Mouse (Mus musculus): ENCODE measurements around the gene Ascc2. TPM values are rescaled to one million over a fixed set of nuclear protein-coding genes. Genes with fewer than 3 reads are reported as not detected.

Ascc2 gene
- polyA plus RNA-seq, 1 experiment from 2014 or later = 26.7 TPM

DNA sequence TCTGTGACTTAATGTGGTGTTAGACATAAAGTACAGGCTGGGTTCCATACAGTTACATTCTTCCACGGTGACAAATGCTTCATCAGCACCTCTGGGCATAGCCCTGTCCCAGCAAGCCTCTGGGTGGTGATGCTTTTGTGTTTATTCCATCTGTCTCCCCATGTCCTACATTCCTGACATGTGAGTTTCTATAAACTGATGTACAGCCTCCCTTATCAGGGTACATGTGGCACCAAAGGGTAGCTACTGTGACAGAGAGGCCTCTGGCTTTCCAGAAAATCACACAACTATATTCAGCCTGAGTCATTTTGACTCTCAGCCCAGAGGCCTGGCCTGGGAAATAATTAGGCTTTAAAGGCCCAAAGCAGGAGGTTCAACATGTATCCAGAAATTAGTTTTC, 31.0 kb upstream of the Ascc2 start:
- H3K27me3 ChIP-seq (replicated peaks) = peaks cover 13% of the 10 kb centered on the region
- no peak overlapping the region for H3K27ac ChIP-seq
- no peak overlapping the region for H3K4me2 ChIP-seq
- H3K36me3 ChIP-seq = no peaks in the 10 kb centered on the region
- H3K4me1 ChIP-seq = peaks cover 17% of the 10 kb centered on the region
- H3K4me3 ChIP-seq = no peak overlapping the region
- WGBS (ENCODE audit: insufficient replicate concordance) = 75% methylated on average over 1 of the region's 1 CpGs
- no peak for ATAC-seq
- H3K9ac ChIP-seq = no peak overlapping the region
- H3K9me3 ChIP-seq (replicated peaks) = no peaks in the 10 kb centered on the region

DNA sequence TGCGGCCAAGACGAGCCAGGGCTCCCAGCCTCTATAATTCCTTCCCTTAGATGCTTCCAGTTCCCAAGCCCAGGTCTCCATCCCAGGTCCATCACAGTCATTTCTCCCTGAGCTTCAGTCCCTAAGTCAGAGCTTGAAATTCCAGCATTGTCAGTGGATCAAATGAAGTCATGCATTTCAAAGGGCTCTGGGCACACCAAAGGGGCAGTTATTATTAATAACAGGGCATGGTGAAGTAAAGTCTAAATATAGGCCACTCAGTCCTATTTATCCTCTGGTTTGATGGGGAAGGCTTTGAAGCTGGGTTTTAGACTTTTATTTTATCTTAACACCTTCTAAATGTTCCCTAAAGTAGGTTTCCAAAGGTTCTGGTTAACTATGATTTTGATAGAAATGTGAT, 25.6 kb upstream of the Ascc2 start:
- H3K36me3 ChIP-seq = no peaks in the 10 kb centered on the region
- H3K9me3 ChIP-seq (replicated peaks) = no peaks in the 10 kb centered on the region
- no peaks in the 10 kb centered on the region for H3K4me1 ChIP-seq
- 71% methylated on average over 2 of the region's 2 CpGs for WGBS (ENCODE audit: insufficient replicate concordance)
- H3K4me3 ChIP-seq = no peak overlapping the region
- no peak overlapping the region for H3K27ac ChIP-seq
- H3K4me2 ChIP-seq = no peak overlapping the region
- no peak overlapping the region for H3K9ac ChIP-seq
- peaks cover 19% of the 10 kb centered on the region for H3K27me3 ChIP-seq (replicated peaks)
- no peak for ATAC-seq

DNA sequence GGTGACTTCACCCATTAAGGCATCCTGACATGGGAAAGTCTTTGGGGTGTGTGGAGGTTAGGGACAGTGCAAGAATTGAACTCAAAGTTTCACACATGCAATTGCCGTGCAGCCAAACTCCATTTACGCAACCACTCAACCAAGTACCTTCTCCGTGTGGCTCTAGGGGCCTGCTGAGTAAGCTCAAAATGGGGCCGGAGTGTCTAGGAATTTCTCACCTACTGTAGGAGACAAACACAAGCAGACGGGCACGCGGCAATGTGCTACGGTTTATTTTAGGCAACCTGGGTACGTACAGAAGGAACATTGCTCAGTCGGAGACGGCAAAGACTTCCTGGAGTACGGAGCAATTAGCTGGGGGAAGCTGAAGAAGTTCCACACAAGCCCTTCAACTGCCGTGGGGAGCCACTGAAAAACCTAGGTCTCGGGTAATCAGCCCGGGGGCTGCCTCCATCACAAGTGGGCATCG, 17.5 kb upstream of the Ascc2 start, which contains the start of gene Gm11032:
Gene Gm11032 (plus strand): TSS at position 51 of the 469 bp plus-strand sequence.
- H3K4me1 ChIP-seq = 0 out of 2 replicates have a peak, but pooled peaks cover 4% of the 10 kb centered on the region
- WGBS (ENCODE audit: insufficient replicate concordance) = 69% methylated on average over 16 of the region's 16 CpGs
- H3K27ac ChIP-seq = no peak within 1 kb of the TSS
- H3K36me3 ChIP-seq = no peaks in the 10 kb centered on the region
- H3K9ac ChIP-seq = no peak within 1 kb of the TSS
- no peak for ATAC-seq
- H3K4me2 ChIP-seq = no peak within 1 kb of the TSS
- no peaks in the 10 kb centered on the region for H3K9me3 ChIP-seq (replicated peaks)
- peaks cover 17% of the 10 kb centered on the region; the same call in 1 of the 2 replicates for H3K27me3 ChIP-seq (replicated peaks)
- H3K4me3 ChIP-seq = no peak within 1 kb of the TSS

DNA sequence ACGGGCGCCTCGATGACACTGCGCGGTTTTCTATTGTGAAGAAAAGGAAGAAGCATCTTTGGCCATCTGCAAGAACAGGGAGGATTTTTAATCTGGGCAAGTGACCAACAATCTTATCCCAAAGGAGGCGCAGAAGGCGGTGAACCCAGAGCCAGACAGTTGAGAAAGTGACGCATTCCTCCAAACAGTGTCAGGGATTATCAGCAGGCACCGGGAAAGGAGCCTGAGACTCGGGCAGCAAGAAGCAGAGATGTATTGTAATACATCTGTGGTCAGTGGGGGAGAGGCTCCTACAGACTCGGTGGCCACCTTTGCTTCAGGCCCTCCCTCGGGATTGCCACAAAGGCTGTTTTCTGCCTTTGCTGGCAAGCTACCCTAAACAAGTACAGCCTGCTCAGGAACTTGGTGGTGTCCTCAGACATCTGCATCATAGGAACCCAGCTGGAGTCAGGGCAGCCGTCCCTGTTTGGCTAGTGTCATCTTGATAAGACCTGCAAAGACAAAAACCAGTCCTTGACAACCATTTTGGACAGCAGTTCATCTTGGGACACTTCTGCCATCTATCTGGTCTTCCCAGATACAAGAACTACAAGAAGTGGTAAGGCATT, 16.9 kb upstream of the Ascc2 start:
- 0 out of 2 replicates have a peak, but pooled peaks cover 4% of the 10 kb centered on the region for H3K4me1 ChIP-seq
- no peaks in the 10 kb centered on the region for H3K36me3 ChIP-seq
- 53% methylated on average over 13 of the region's 13 CpGs for WGBS (ENCODE audit: insufficient replicate concordance)
- H3K4me2 ChIP-seq = no peak overlapping the region
- ATAC-seq = no peak
- no peak overlapping the region for H3K4me3 ChIP-seq
- H3K9ac ChIP-seq = no peak overlapping the region
- no peaks in the 10 kb centered on the region for H3K9me3 ChIP-seq (replicated peaks)
- no peak overlapping the region for H3K27ac ChIP-seq
- peaks cover 17% of the 10 kb centered on the region; the same call in 1 of the 2 replicates for H3K27me3 ChIP-seq (replicated peaks)

DNA sequence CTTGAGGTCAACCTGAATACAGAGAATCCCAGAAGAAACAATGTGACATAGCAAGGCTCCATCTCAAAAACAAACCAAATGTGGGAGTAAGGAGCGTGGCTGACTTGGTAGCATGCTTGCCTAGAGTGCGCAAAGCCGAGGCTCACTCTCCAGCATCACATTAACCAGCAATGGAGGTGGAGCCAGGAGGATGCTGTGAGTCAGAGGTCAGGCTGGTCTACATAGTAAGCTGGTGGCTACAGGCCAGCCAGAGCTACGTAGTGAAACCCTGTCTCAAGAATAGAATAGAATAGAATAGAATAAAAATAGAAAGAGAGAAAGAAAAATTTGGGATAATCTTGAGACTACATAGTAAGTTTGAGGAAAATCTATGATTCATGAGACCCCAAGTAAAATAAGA, 15.7 kb upstream of the Ascc2 start:
- Histone ChIP-seq H3K27ac (no peak overlapping the region), H3K9ac (no peak overlapping the region), H3K4me1 (0 out of 2 replicates have a peak, but pooled peaks cover 4% of the 10 kb centered on the region), H3K9me3 (replicated peaks) (no peaks in the 10 kb centered on the region), H3K36me3 (no peaks in the 10 kb centered on the region), H3K4me3 (no peak overlapping the region), H3K4me2 (no peak overlapping the region), H3K27me3 (replicated peaks) (peaks cover 17% of the 10 kb centered on the region; the same call in 1 of the 2 replicates)
- WGBS (ENCODE audit: insufficient replicate concordance) = 82% methylated on average over 4 of the region's 4 CpGs
- no peak for ATAC-seq

DNA sequence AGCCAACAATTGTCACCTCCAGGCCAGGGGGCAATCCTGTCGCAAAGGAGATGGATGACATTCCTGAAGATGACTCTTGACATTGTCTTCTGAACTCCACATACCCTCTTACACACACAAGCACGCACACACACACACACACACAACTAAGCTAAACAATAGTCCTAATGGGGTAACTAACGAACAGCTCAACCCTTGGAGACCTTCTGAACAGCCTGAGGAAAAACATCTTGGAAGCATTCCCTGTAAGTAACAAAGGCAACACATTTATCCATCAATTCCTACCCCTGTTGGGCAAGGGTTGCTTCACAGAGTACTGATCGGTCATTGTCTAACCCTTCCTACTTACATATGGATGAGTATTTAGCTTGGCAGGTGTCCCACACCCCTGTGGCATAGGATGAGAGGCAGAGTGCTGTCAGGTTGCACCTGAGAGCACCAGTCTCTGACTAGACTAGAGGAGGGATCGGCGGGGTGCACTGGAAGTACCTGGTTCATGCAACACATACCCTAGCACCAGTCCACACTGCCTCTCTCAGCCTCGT, 15.0 kb upstream of the Ascc2 start:
- H3K4me2 ChIP-seq = no peak overlapping the region
- H3K36me3 ChIP-seq = no peaks in the 10 kb centered on the region
- H3K27ac ChIP-seq = no peak overlapping the region
- no peak overlapping the region for H3K9ac ChIP-seq
- 0 out of 2 replicates have a peak, but pooled peaks cover 4% of the 10 kb centered on the region for H3K4me1 ChIP-seq
- WGBS (ENCODE audit: insufficient replicate concordance) = 67% methylated on average over 7 of the region's 7 CpGs
- H3K27me3 ChIP-seq (replicated peaks) = peaks cover 17% of the 10 kb centered on the region; the same call in 1 of the 2 replicates
- ATAC-seq = no peak
- no peak overlapping the region for H3K4me3 ChIP-seq
- no peaks in the 10 kb centered on the region for H3K9me3 ChIP-seq (replicated peaks)

DNA sequence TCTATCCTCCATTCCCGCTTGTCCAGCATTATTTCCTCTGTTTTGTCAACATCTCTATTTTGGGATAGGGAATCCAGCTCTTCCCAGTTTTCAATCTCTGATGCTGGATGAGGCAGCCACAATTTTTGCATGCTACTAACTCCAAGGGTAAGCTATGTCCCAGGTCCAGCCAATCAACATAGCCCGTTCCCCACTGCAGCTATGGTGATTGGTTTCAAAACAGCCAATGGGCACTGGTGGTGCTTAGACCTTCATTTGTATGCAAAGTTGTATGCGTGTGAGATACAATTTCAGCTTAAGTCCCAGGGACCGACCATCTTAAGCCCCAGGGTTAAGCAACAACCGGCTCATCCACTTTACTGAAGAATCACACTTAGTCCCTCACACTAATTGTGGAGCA, 14.6 kb upstream of the Ascc2 start:
- Histone ChIP-seq H3K27ac (no peak overlapping the region), H3K9ac (no peak overlapping the region), H3K4me2 (no peak overlapping the region), H3K4me1 (0 out of 2 replicates have a peak, but pooled peaks cover 4% of the 10 kb centered on the region), H3K27me3 (replicated peaks) (peaks cover 17% of the 10 kb centered on the region; the same call in 1 of the 2 replicates), H3K4me3 (no peak overlapping the region), H3K36me3 (no peaks in the 10 kb centered on the region), H3K9me3 (replicated peaks) (no peaks in the 10 kb centered on the region)
- ATAC-seq = no peak
- WGBS (ENCODE audit: insufficient replicate concordance) = 61% methylated on average over 5 of the region's 5 CpGs

DNA sequence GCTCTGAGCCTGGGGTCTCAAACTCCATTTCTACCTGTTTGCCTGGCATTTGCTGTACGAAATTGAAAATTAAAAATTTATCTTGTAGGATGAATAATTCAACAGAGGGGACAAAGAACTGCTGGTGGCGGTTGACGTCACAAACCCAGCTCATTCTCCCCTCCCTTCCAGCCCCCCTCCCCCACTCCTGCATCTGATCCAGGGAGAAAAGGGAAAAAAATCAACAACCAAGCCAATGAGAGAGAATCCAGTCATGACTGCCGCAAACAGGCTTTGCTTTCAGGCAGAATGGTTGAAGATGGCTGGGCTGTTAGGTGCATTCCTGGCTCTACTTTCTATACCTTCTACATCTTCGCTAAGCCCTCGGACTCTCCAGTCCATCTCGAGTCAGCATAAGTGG, 11.6 kb upstream of the Ascc2 start:
- H3K9me3 ChIP-seq (replicated peaks) = no peaks in the 10 kb centered on the region
- ATAC-seq = no peak
- 72% methylated on average over 7 of the region's 7 CpGs for WGBS (ENCODE audit: insufficient replicate concordance)

DNA sequence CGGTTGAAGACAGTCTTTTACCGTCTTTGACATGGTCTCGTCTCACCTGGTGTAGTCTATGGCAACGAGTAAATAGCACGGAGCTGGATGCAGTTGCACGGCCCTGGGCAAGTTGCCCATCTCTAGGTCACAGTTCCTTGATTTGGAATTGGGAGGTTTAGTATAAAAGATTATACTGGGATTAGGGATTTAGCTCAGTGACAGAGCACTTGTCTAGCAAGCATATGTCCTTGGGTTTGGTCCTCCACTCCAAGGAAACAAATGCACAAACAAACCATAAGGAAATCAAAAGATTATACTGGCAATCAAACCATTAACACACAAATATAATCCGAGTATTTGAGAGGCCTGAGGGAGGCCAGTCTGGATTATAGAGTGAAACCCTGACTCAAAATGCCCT, 9.9 kb upstream of the Ascc2 start:
- no peaks in the 10 kb centered on the region for H3K36me3 ChIP-seq
- H3K4me1 ChIP-seq = peaks cover 7% of the 10 kb centered on the region; the same call in 1 of the 2 replicates
- no peak overlapping the region for H3K9ac ChIP-seq
- H3K27ac ChIP-seq = no peak overlapping the region
- ATAC-seq = no peak
- 68% methylated on average over 7 of the region's 7 CpGs for WGBS (ENCODE audit: insufficient replicate concordance)
- peaks cover 18% of the 10 kb centered on the region for H3K27me3 ChIP-seq (replicated peaks)
- H3K4me2 ChIP-seq = no peak overlapping the region
- H3K9me3 ChIP-seq (replicated peaks) = no peaks in the 10 kb centered on the region
- no peak overlapping the region for H3K4me3 ChIP-seq

More for the DNA sequence above, 11.6 kb upstream of the Ascc2 start:
- Histone ChIP-seq H3K36me3 (no peaks in the 10 kb centered on the region), H3K9ac (no peak overlapping the region), H3K27ac (no peak overlapping the region), H3K4me1 (peaks cover 9% of the 10 kb centered on the region; the same call in 1 of the 2 replicates), H3K27me3 (replicated peaks) (peaks cover 13% of the 10 kb centered on the region; the same call in 1 of the 2 replicates), H3K4me3 (no peak overlapping the region), H3K4me2 (no peak overlapping the region)

DNA sequence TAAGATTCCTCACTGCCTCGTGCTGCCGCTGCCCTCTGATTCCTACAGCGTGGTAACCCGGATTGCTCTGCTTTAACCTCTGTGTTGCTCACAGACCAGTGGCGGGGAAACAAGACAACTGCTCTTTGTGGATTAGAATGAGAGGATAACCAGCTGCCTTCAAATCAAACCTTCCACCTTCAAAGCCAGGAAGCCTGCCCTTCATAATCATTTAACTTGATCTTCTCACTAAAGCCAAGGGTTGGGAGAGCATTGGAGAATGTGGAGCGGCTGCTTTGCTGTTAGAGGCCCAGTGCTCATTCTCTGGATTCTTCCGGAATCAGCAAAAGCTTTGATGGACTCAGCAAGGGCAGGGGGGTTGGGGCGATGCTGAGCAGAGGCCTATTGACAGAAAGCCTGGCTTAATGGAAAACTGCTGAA, 7.7 kb upstream of the Ascc2 start:
- Histone ChIP-seq H3K27me3 (replicated peaks) (peaks cover 19% of the 10 kb centered on the region), H3K4me2 (no peak overlapping the region), H3K27ac (peak overlapping the region; percentile 41), H3K36me3 (no peaks in the 10 kb centered on the region), H3K9ac (no peak overlapping the region), H3K9me3 (replicated peaks) (no peaks in the 10 kb centered on the region), H3K4me1 (peaks cover 15% of the 10 kb centered on the region), H3K4me3 (no peak overlapping the region)
- 33% methylated on average over 8 of the region's 8 CpGs for WGBS (ENCODE audit: insufficient replicate concordance)
- no peak for ATAC-seq

DNA sequence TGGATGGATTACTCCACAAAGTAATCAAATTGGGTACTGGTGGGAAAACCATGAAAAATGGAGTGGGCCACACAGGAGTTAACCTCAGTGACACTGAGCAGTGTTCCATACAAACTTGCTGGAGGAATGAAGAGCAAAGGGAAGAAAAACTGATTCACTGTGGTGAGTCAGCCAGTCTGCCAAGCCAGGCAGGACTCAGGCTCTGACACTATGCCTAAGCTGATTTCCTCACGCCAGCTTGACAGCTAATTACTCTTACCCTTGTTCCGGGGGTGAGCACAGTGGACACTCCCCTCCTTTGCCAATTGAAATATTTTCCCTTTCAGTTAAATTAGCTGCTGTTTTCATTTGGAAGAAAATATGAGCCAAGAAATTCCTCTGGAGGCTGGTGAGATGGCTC, 4.1 kb upstream of the Ascc2 start:
- no peak overlapping the region for H3K27ac ChIP-seq
- no peaks in the 10 kb centered on the region for H3K9me3 ChIP-seq (replicated peaks)
- H3K4me3 ChIP-seq = no peak overlapping the region
- no peak overlapping the region for H3K9ac ChIP-seq
- ATAC-seq = no peak
- peaks cover 36% of the 10 kb centered on the region for H3K4me1 ChIP-seq
- H3K36me3 ChIP-seq = no peaks in the 10 kb centered on the region
- 50% methylated on average over 2 of the region's 2 CpGs for WGBS (ENCODE audit: insufficient replicate concordance)
- H3K27me3 ChIP-seq (replicated peaks) = peaks cover 19% of the 10 kb centered on the region
- no peak overlapping the region for H3K4me2 ChIP-seq

DNA sequence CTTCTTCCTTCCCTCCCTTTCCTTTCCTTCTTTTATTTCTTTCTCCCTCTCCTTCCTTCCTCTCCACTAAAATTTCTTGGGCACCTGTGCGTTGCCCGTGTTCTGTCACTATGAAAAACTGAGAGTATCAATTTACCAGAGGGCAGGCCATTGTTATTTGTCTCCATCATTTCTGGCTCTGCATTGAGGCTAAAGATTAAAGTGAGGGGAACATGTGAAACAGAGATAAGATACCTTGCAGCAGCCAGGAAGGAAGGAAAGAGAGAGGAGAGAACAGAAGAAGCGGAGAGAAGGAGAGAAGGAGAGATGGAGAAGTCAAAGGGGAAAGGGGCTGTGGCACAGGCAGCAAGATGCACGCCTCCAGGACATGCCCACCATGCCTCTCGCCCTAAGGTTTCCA, 3.2 kb upstream of the Ascc2 start:
- ATAC-seq = no peak
- Histone ChIP-seq H3K9ac (no peak overlapping the region), H3K36me3 (peaks cover 4% of the 10 kb centered on the region; the same call in 1 of the 2 replicates), H3K4me1 (peaks cover 45% of the 10 kb centered on the region), H3K9me3 (replicated peaks) (no peaks in the 10 kb centered on the region), H3K27me3 (replicated peaks) (peaks cover 19% of the 10 kb centered on the region), H3K27ac (no peak overlapping the region), H3K4me2 (peak overlapping the region; percentile 22; the same call in 1 of the 2 replicates), H3K4me3 (no peak overlapping the region)
- 40% methylated on average over 5 of the region's 5 CpGs for WGBS (ENCODE audit: insufficient replicate concordance)
